Mouse (Mus musculus): Measurements from ENCODE around the gene Pdp2. TPM values are rescaled to one million over a fixed set of nuclear protein-coding genes. Genes with fewer than 3 reads are reported as not detected.
"Not testable (repeated sequence)": the region's sequence is repeated elsewhere in the genome, so short reads cannot be mapped to it uniquely, and the experiment has no call there.

Gene Pdp2
- total RNA-seq, 2 experiments from 2014 or later, result 6.1 to 6.8 TPM

DNA sequence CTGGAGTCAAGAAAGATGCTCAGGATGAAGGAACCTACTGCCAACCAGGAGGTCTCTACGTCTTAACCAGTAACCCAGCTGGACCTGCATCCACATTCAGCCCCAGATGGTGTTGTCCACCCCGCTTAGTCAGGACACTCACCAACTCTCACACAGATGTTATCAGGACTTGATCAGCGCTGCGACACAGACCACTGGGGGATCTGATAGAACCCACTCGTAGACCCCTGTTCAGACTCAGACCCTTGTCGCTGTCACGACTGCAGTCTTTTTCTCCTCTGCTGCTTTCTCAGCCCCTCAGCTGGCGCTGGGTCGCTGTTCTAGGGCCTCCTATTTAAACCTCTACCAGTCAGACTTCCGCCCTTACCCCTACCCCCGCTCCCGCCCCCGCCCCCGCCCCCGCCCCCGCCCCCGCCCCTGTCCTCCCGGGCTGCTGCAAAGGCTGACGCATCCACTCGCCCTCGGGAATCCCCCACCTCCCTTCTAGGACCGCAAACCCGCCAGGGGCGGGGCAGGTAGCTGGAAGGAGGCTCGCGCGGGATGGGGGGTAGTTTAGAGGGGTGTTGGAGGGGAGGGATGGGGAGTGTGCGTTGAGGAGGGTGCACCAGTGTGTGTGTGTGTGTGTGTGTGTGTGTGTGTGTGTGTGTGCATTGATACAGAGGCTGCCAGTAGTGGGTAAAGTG is 39.9 kb downstream of the Pdp2 start, which contains the start of gene Rrad:
Gene Rrad, minus strand, starts transcription at position 347 of the 683 bp plus-strand sequence.
- ATAC-seq (ENCODE audit: poor library complexity, severe bottlenecking), result peak; percentile 70

DNA sequence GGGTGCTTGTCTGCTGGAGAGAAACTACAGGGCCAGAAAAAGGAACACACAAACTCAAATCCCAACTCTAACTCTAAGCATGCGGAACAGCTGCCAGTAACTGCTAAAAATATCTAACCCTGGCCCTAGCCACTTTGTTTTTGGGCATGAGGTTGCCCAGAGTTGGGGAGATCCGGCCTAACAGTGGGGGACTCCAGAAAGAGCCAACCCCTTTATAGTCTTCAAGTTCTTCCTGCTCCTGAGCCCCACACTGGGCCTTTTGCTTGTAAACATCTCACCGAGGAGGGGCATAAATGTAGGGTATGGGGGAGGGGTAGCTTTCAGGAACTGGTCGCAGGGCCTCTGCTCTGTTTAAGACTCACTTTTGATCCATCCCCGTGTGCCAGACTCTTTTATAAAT is 40.7 kb downstream of the Pdp2 start:
- no peak for ATAC-seq (ENCODE audit: poor library complexity, severe bottlenecking)

DNA sequence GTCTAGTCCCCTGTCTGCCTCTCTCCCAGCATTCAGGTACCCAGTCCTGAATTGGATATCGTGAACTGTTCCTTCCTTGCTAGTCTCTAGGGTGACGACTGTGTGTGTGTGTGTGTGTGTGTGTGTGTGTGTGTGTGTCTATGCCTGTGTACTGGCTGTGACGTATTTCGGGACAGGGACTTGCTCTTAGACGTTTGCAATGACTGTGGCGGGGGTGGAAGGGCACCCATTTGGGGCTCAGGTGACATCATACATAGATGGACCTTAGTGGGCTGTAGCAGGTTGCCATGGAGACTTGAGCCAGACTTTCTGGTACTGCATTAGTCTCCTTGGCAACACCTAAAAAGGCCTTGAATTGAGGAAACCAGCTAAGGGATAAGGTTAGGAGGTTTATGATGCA is 41.2 kb downstream of the Pdp2 start:
- ATAC-seq (ENCODE audit: poor library complexity, severe bottlenecking), result no peak

DNA sequence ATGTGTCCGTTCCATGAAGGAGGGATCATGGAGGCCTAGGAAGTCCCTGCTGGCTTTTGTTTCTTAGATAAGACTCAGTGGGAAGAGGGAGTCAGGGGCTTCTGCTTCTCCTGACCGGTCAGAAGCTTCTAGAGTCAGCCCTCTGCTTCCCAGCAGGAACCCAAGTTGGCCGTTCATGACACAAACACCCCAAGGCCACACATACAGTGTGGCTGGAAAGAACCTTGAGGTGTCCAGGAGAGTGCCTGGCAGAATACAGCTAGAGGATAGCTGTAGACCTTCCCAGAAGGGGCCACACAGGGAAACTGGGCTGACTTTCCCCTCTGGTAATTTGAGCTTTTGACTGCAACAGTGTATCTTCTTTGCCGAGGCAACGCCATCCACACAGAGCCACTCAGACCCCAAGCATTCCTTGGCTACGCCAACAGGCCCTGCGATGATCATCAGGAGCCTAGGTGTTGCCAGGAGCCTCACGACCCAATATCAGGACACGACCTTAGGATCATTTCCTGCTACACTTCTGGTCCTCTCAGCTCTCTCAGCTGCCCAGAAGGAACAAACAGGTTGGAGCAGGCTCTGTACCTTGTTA is 42.0 kb downstream of the Pdp2 start:
- no peak for ATAC-seq (ENCODE audit: poor library complexity, severe bottlenecking)

DNA sequence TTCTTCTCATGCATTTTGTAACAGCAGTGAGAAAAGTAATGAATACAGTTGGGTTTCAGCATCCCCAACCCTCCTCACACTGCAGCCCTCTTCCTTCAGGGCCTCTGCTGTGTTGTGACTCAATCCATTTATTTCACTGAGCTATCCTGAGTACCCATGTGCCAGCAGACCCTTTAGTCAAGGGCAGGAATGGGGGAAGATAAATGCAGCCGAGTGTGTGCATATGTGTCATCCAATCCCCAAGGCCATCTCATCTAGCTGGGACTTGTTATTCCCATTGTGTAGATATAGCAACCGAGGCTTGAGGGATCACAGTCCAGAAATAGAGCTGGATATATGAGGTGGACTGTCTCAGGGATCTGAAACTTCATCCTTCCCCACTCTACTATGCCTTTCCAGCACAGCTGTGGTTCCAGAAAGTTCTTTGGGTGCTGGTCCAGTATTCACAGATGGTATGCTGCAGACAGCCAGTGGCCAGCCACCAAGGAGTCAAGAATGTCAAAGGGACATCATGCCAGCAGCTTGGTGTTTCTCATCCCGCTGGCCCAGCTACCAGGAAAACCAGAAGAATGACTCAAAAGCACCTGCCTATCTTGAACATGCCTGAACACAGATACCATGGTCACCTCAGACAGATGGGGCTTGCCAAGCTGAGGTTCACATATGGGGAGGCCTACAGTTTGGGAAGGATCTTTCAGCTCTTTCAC is 43.9 kb downstream of the Pdp2 start:
- ATAC-seq (ENCODE audit: poor library complexity, severe bottlenecking), result no peak

DNA sequence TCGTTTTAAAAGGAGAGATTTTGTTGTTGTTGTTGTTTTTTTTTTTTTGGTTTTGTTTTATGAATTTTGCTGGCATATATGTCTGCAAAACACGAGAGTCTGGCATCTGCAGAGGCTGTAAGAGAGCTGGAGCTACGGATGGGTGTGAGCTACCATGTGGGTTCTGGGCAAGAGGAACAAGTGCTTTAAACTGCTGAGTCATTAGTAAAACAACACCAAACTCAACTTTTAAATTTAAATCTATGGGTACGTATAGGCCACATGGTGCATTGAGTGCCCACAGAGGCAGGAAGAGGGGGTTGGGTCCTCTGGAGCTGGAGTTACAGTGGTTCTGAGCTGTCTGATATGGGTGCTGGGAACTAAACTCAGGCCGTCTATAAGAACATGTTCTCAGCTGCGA is 46.8 kb downstream of the Pdp2 start:
- no peak for ATAC-seq (ENCODE audit: poor library complexity, severe bottlenecking)

DNA sequence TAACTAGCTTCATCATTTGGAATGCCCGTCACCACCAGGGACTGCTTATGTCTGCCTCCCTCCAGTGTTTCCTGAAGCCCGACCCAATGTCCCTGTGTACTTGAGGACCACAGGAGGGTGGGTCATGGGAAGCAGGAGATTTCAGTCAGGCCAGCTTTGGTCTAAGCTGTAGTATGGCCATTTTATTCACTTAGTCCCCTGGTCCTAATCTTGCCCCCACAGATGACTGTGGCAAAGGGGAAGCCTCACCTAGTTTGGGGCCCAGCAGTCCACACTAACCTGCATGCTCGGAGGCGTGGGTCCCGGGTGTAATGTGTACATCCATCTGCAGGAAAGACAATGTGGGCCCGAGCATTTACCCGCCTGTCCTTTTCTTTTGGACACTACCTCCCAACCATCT is 49.0 kb downstream of the Pdp2 start:
- ATAC-seq (ENCODE audit: poor library complexity, severe bottlenecking), result no peak

DNA sequence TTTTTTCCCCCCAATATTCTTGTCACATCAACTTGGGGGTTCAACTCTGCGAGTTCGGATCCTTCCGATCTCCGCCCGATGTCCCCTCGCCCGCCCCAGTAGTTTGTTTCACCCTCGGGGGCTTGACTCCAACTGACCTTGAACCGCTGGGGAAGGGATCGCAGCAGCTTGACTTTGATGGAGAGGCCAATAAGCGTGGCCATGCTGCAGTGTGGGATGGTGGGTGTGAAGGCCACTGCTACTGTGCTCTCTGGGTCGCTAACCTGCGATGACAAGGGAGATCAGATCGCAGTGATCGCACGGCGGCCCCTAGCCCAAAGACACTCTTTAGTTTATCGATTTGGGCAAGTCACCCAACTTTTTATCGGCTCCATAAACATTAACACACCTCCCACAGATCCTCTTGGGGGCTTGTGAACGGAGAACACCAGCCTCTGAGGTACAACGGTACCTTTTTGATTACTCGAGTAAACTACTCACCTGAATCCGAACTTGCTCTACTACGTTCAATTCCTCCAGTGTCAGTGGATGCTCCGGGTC is 49.6 kb downstream of the Pdp2 start:
- ATAC-seq (ENCODE audit: poor library complexity, severe bottlenecking), result no peak

DNA sequence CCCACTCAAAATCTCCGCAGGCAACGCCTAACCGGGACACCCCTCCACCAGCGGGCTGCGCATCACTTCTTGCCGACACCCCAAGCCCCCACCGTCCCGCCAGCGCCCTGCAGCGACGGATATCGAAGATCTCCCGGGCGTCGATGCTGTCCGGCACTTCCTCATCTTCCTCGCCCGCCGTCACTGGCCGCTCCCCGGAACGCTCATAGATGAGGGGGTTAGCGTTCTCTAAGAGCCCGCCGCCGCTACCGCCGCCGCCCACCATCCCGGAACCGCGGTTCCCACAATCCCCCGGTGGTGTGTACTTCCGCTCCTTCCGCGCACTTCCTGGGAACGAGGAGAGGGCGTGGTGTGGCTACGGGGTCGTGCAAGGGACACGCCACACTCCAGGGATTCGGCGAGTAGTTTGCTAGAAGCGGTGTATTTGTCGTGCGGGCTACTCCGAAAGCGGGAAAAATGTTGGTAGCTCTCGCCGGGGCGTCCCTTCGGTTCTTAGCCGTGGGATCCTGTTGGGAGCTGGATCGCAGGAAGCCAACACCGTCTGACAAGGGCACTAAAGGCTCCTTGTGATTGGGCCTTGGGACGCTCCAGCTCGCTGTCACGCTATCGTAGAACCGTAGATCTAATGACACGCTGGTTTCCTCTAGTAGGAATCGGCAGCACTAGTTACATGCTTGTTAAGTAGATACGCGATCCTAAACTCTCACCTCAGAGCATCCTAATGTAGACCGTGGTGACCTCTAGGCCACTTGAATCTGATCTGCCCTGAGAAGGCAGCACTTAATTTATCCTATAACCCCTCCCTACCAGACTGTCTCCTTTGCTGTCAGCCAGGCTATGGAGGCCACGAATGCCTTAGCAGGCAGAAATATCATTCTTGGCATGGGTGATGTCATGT is 50.4 kb downstream of the Pdp2 start, which contains the start of gene Ciao2b:
Gene Ciao2b, minus strand, starts transcription at position 540 of the 898 bp plus-strand sequence.
- ATAC-seq (ENCODE audit: poor library complexity, severe bottlenecking), result peak; percentile 91

DNA sequence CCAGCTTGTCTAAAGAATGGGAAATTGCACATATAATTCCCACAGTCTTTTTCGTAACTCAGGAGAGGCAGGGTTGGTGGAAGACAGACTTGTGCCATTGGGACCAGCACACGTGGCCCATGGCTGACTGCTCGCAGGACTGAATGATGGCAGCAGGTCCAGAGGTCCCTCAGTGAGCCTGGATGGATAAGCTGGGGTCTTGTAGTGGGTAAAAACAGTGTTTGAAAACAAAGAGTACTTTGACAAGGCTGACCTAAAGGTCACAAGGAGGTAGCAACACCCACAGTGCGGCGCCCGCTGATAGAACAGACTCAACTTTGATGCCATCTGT is 51.0 kb downstream of the Pdp2 start:
- ATAC-seq (ENCODE audit: poor library complexity, severe bottlenecking), result no peak

DNA sequence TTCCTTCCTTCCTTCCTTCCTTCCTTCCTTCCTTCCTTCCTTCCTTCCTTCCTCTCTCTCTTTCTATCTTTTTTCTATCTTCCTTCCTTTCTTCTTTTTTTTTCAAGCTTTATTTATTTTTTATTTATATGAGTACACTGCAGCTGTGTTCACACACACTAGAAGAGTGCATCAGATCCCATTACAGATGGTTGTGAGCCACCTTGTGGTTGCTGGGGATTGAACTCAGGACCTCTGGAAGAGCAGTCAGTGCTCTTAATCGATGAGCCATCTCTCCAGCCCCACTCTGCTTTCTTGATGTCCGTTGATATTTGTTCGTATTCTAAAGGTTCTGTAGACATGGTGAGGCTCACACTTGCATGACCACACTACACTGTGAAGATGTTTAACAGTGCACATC is 52.9 kb downstream of the Pdp2 start:
- ATAC-seq (ENCODE audit: poor library complexity, severe bottlenecking), result not testable (repeated sequence)

Other genes starting within 250 kb of the Pdp2 start
- gene Cmtm4, start 195.6 kb upstream of the Pdp2 start, total RNA-seq (2015), result 0.59 and 1.1 TPM in 2 replicates
- 1.6 and 1.7 TPM in 2 replicates for gene Cmtm4, start 195.6 kb upstream of the Pdp2 start, total RNA-seq (2017)
- 15.0 and 18.4 TPM in 2 replicates for gene Dync1li2, start 148.4 kb upstream of the Pdp2 start, total RNA-seq (2015)
- 43.3 and 58.0 TPM in 2 replicates for gene Dync1li2, start 148.4 kb upstream of the Pdp2 start, total RNA-seq (2017)
- gene Terb1, start 81.5 kb upstream of the Pdp2 start, total RNA-seq (2015), result not detected in 2 replicates
- gene Terb1, start 81.5 kb upstream of the Pdp2 start, total RNA-seq (2017), result not detected in 2 replicates
- gene Nae1, start 56.8 kb upstream of the Pdp2 start, total RNA-seq (2015), result 45.3 and 69.6 TPM in 2 replicates
- 67.3 and 83.9 TPM in 2 replicates for gene Nae1, start 56.8 kb upstream of the Pdp2 start, total RNA-seq (2017)
- gene Car7, start 56.8 kb upstream of the Pdp2 start, total RNA-seq (2015), result 0.27 TPM in 1 of 2 replicates, not detected in the other
- 0.44 and 1.2 TPM in 2 replicates for gene Car7, start 56.8 kb upstream of the Pdp2 start, total RNA-seq (2017)
- gene Cdh16, start 32.9 kb downstream of the Pdp2 start, total RNA-seq (2015), result not detected in 2 replicates
- not detected in 2 replicates for gene Cdh16, start 32.9 kb downstream of the Pdp2 start, total RNA-seq (2017)
- 0.52 and 2.0 TPM in 2 replicates for gene Rrad, start 39.9 kb downstream of the Pdp2 start, total RNA-seq (2015)
- gene Rrad, start 39.9 kb downstream of the Pdp2 start, total RNA-seq (2017), result 0.73 and 1.5 TPM in 2 replicates
- 18.9 and 25.7 TPM in 2 replicates for gene Ciao2b, start 50.5 kb downstream of the Pdp2 start, total RNA-seq (2015)
- gene Ciao2b, start 50.5 kb downstream of the Pdp2 start, total RNA-seq (2017), result 15.1 and 28.2 TPM in 2 replicates
- not detected in 2 replicates for gene Ces2a, start 142.6 kb downstream of the Pdp2 start, total RNA-seq (2015)
- gene Ces2a, start 142.6 kb downstream of the Pdp2 start, total RNA-seq (2017), result not detected in 2 replicates
- gene Ces2b, start 240.1 kb downstream of the Pdp2 start, total RNA-seq (2015), result not detected in 2 replicates
- gene Ces2b, start 240.1 kb downstream of the Pdp2 start, total RNA-seq (2017), result not detected in 2 replicates